Mouse (Mus musculus): ENCODE results near the gene Ric8b. TPM values are rescaled to one million over a fixed set of nuclear protein-coding genes. Genes with fewer than 3 reads are reported as not detected.

Gene Ric8b
- polyA plus RNA-seq, 1 experiment: 18.5 TPM

DNA sequence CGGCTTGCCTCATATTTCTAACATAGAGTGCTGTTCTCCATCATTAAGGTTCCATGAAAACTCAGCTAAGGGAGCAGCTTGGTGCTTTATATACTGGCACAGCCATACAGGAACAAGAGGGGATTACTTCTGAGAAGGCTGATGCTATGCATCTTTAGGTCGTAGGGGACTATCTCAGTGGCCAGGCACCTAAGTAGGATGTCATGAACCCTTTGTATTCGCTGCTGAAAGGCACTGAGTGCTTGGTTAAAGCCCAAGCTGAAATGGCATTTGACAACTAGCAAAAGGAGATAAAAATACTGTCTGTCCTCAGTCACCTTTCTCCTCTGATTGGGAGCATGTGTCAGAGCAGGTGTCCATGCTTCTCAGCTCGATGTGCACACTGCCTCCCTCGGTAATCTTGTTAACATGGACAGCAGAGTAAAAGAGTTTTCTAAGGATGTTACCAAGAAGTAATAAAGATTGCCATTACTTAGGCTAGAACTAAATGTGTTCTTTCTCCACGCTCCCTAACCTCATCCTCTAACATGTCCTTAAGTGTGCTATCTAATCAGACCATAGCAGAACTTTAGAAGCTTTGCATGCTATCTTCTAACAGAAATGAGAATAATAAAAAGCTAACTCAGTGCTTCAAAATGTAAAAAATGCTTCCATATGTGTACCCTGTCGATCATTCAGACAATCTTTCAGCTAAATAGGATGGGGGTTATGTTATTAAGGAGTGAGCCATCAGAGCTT, 89.3 kb downstream of the Ric8b start:
- DNase-seq (ENCODE audit: low read depth): no peak

DNA sequence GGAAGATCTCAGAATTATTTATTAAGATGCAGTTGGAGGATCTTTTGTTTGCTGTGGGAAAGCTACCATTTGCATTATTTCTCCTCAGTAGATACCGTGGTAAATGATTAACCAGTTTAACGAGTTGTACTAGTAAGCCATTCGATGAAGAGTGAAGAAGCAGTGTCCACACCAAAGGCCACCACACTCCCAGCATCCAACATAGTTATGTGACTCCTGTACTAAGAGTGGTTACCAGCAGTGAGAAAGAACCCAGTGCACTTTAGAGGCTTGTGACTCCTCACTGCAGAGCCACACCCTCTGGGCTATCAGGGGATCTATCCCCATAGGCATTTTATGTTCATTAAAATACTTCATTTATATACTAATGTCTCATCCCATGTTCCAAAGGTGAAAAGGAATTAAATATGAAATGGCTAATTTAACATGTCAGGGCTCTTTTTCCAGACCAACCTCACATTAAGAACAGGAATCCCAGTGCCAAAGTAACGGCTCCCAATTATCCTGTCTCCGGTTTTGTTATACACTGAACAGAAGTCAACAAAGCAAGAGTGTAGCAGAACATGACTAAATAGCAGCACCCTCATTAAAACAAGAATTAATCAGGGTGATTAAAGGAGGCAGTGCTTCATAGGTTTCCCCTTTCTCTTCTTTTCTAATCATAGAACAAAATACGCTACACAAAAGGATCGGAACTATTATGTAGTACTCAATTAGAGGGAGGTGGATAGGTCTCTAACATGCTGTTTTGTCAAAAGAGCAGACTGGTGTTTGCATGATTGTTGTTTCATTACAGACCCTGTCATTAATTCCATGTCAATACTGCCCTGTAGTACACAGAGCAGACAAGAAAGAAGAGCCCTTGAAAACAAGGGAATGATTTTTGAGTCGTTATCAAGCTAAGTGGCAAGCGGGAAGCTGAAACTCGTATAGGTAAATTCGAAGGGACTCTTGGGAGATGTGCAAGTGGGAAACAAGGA, 90.7 kb downstream of the Ric8b start:
- DNase-seq (ENCODE audit: low read depth): no peak

DNA sequence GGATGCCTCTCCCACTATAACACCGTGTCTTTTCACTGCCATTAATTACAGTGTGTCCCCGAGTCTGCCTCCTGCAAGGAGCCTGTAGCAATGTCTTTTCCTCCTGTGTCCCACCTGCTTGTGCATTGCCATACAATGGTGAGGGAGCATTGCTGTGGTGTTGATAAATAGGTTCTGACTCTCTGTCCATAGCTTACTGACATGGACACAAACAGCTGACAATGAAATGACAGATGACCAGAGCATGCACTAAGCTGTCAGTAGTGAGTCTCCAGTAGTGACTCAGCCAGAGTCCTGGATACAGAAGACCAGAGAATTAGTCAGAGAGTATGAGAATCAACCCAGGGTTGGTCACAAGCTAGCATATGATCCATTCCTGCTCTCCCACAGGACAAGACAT, 93.7 kb downstream of the Ric8b start:
- DNase-seq (ENCODE audit: low read depth): no peak

DNA sequence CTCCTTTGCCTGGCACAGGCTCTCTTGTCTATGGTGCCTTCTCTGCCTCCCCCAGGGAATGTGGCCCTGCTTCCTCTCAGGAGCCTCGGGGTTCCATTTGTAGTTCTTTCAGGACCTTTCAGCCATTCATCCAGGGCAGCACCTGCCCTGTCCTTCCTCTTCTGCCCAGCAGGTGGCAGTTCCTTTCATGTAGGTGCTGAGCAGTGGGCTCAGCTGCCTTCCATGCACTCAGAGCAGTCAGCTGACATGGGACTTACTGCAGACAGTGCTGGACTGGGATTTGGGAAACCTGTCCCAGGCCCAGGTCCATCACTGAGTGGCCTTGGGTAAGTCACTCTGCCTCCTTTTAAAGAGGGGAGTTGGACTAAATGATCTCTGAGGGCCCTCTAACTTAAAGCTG, 96.0 kb downstream of the Ric8b start:
- DNase-seq (ENCODE audit: low read depth): no peak

DNA sequence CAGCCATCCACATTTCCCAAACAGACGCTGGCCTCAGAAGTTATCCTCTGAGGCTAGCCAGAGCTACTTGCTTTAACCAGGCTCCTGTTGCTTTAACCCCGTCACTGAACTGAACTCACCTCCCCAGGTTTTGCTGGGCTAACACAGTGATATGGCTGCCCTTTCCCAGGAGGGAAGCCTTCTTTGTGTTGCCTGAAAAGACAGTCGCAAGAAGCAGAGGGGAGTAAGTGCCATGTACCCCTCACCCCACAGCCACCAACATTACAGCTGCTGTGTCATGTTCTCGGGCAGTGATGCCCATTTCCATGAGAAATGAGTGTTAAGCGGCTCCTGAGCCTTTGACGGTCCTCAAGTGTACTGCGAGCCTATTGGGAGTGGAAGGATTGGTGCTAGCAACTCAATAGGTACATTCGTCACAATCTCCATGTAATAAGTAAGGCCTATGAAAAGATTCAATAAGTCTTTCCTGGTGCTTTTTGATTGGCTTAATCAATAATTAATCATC, 96.6 kb downstream of the Ric8b start:
- no peak for DNase-seq (ENCODE audit: low read depth)

DNA sequence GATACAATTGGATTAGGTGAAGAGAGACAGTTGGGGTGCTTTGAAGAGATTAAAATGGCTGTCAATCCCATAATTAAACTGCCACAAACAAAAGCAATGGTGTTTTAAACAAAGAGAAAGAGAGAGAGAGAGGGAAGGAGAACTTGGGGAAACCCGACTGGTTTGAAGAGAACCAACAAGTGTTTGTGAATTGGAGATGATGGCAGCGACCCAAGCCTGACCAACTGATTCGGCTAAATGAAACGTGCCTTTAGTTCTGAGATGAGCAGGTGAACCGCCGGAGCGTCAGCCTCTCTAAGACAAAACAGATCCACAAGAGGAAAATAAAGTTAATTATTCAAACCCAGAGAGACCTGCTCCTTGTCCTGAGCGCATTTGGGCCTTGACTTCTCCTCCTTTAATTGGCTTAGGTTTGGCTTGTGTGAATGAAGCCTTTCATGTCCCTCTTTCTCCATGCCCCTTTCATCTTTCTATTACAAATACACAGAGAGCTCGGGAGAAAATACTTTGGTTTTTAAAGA, 97.1 kb downstream of the Ric8b start:
- no peak for DNase-seq (ENCODE audit: low read depth)

DNA sequence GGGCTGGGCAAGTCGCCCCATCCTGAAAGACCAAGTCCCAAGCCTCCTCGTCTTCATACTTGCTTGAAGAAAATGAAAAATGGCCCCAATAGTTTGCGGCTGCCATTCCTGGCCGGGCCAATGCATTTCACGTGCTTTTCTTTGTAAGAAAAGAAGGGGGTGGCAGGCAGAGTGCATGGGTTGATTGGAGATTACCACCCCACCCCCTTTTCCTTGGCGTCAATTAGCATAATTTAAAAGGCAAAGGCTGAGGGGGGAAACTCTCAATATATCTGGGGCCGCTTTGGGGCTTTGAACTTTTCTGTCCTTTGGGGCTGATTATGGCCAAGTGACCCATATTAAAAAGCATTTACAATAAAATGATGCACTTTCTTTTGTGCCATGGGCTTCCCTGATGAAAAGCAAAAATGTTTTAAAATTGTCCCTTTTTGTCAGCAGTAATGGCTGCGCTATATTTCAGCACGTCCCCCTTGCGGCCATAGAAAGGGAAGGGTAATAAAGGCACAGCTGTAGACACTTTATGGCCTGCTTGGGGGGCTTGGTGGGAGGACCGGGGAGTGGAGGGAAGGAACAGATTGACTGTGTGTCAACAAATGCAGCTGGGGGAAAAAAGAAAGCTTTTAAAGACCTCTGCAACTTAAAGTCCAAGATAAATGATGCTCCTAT, 105.4 kb downstream of the Ric8b start:
- no peak for DNase-seq (ENCODE audit: low read depth)

DNA sequence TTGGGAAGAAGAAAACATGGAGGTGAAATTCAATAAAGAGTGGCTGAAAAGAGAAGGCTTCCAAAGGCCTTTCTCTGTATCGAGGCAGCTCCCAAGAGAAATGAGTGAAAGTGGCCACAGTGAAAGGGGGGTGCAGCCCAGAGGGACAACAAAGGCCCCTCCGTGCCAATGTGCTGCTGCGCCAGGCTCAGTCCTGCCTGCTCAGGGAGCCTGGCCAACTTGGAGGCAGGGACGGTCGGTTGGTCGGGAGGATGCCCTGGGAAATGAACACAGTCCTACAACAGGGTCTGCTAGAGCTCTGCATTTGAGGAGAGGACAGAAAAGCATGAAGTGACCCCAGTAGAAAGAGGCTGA, 105.9 kb downstream of the Ric8b start:
- DNase-seq (ENCODE audit: low read depth): no peak

DNA sequence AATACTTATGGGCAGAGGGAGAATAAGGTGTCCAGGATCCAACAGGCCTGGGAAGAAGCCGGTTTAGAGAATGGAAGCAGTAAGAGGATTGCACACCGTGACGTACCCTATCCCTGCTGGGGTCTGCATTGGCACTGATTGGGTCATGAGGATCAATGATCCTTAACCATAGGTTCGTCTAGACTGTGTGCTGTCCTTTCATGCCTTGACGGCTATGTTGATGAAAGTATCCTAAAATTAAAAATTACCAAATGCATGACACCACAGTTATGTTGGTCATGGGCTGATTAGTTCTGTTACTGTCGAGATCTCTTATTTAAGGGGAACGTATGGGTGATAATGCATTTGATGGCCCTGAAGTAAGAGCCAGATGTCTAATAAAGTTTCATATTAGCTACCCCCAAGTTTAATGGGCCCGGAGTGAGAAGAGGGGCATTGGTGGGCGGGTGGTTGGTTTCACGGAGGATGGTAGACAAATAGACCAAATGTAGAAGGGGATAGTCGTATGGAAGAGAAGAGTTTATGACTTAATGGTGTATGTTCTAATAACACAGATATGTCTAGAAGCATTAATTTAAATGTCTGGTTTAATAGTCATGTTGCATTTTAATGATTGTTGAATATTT, 108.5 kb downstream of the Ric8b start:
- no peak for DNase-seq (ENCODE audit: low read depth)

DNA sequence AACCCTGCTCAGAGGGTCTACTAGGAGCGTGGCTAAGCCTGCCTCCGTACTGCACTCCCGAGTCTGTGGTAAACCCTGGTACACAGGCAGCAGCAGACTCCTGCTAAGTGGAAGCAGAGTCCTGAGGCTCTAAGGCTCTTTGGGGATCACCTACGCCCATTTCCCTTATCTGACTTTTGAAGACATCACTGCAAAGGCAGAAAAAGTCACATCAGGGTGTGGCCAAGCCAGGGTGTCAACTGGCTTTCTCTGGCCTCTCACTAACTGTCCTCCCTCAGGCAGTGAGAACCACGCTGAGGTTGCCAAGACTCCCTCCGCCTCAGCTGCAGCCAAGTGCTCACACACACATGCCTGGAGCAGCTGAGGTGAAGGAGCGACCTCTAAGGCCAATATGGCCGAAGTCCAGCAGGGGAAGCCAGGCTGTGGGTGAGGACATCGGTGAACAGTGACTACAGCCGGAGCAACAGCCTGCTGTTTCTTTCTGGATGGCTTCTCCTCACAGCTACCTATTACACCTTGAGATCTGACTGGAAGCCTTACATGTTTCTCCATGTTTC, 110.3 kb downstream of the Ric8b start:
- no peak for DNase-seq (ENCODE audit: low read depth)

DNA sequence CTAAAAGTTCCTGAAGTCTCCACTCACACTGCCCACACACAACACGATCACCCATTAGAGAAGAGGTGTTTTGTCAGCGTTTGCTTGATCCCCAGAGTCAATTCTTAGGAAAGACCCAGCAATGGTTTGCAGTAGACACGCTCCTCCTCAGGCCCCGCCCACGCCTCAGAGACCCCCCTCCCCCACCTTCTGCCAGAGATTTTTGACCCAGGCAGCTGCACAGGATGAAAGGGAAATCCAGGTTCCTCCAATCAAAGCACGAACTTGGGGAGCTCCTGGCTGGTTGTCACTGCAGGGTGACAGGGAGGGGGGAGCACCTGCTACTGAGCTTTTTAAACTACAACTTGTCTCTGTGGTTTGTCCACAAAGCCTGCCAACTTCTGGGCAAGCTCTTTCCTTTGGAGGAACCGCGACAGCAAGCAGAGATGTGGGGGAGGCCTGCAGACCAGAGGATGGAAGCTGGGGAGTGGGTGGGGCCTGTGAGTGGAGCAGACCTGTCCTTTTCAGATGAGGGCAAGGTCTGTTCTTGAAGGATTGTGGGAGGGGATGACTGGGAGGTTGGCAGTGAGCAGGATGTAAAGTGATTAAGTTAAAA, 117.8 kb downstream of the Ric8b start:
- DNase-seq (ENCODE audit: low read depth): no peak

DNA sequence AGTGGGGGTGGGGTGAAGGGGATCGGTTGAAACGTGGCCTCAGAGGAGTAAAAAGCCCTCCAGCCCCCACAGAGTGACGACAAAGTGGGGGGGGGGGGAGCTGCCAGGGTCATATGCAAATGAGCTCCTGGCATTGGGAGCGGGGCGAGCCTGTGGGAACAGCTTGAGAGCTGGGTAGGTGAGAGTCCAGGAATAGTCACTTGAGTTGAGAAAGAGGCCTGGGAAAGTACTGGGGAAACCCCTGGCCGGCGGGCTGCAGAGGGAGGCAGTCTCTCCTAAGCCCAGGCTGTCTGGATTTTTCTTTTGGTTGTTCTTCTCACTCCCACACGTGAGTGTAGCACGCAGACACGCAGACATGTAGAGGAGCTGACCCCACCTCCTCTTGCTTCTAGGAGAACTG, 120.7 kb downstream of the Ric8b start:
- DNase-seq (ENCODE audit: low read depth): no peak

DNA sequence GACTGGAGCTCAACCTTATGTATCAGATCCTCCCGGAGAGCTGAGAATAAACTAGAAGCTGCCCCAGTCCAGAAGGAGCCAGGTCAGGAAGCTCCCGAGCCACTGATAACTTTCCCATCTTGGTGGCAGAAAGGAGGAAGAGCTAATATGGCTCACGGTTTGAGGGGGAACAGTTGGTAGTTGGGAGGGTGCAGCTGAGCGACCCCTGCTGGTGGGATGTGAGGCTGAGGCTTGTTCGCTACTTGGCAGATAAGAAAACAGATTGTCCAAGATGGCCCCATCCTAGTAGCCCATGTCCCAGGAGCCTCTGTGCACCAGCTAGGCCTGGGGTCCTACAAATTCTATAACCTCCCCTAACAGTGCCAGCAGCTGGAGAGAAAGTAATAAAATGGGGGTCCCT, 121.4 kb downstream of the Ric8b start:
- no peak for DNase-seq (ENCODE audit: low read depth)

DNA sequence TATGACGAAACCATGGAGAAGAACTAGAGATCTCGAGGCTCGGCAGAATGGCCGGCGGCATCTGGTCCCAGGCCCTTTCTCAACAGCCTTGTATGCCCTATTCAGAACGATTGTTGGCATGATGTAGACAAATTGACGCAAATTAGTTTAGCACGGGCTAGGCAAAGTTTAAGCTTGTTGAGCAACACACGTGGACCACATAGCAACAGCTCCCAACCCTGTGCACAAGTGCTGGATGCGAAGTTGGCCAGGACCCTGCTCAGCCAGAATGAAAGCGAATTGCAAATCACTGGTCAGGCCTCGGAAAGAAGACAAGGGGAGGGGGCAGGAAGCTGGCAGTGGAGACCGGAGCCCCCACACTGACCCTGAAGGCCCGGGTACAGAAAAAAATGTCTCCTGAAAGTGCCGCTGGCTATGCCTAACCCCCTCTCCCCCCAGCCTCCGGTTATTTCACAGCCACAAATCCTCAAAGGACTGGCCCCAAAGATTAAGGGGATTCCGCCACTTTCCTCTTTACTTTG, 126.8 kb downstream of the Ric8b start:
- DNase-seq (ENCODE audit: low read depth): no peak

DNA sequence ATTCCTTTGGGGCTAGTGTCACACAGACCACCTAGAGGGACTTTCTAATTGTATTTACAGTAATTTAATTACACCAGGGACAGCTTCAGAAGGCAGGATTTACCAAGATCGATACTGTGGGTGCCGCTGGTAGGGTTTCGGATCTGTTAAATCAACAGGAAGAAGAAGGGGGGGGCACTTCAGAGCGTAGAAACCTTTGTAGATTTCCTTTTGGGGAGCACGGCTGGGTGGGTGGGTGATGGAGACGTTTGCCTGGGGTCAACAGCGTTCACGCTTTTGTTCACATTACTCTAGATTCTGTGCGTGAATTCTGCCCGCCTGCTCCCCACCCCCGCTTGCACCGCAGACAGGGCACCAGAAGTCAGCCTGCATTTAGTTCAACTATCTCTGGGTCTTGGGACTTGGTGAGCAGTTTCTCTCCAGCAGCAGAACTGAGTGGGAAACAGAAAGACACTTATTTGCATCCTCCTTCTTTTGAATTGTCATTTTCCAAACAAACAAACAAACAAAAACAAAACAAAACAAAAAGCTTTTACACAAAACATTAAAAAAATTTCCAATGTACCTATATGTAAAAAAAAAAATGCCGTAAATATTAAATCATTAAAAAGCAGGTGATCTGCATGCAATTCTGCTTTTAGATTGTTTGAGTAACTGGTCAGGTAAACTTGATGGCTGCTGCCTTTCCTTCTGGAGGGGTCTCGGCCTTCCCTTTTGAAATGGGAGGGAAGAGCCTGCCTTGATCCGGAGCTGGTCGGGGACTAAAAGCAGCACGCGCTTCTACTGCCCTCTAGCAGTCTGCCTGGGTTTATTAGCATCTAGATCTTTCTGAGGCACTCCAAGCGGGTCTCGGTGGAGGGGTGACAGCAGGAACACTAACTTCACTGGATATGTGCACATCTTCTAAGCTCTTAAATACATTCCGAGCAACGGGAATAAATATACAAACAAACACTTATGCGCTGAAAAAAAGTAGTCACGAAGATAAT, 127.6 kb downstream of the Ric8b start:
- no peak for DNase-seq (ENCODE audit: low read depth)

DNA sequence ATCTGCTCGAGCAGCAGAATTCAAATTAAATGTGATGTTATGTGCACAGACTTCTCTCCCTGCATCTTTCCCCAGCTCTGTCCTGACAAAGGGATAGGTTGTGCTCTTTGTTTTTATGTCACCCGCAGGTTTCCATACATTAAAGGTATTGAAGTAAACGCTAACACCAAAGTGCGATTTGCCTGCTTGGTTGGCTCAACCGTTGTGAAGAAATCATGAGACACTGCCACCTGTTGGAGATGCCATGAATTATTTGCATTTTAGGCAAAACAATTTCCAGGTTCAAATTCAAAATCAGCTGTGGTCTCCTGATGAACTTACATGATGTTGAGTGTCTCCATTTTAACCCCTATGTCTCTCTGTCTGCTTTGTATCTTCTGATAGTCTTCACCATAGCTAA, 129.2 kb downstream of the Ric8b start:
- DNase-seq (ENCODE audit: low read depth): no peak

DNA sequence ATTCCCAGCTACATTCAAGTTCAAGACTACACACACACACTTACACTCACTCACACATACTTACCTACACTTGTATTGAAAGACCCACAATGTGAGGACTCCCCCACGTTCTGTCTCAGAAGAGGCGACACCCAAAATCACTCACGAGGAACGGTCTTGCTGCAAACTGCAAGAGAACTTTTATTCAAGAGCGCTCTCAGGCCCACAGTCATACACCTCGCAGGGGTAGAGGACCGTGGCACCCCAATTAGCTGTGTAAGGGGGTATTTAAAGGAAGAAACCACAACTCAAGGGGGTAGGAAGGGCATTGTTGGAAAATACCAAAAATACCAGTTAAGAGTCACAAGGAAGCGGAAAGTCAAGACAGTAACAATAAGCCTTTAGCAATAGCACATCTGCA, 130.6 kb downstream of the Ric8b start:
- DNase-seq (ENCODE audit: low read depth): no peak

DNA sequence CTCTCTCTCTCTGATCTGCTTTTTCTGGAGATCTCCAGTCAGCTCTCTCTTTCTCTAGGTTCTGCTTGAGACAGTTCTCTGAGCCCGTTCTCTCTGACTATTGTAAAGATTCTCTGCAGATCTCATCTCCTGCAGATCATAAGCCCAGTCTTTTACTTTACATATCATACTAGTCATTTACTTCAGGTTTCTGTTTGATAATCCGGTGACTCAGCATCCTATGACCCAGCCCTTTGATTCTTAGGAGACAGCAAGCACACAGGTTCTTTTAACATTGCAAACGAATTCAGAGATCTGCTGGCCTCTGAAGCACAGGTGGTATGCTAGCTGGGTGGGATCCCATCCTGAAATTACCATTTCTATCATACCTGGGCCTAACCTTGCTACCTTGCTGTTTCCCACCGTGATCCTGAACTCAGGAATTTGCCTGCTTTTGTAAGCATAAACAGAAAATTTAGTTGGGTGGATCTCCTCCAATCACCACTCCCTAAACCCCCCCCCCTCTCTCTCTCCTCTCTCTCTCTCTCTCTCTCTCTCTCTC, 133.3 kb downstream of the Ric8b start:
- DNase-seq (ENCODE audit: low read depth): no peak

DNA sequence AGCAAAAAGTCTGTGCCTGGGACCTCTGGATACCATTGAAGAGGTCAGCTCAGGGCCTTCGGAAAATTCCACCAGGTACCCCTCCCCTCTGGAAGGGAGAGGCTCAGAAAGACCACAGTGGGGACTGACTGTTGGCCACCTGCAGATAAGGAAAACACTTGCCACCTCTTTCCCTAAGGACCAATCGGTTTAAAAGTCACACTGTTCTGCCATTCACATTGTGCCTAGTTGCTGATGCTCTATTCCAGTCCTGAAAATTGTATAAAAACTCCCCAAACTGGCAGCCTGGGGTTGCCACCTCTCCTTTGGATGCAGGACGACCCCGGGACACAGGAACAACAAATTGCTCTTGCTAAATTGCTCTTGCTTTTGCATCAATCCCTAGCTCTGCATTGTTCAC, 135.0 kb downstream of the Ric8b start:
- no peak for DNase-seq (ENCODE audit: low read depth)
